Mouse (Mus musculus) activated CD4-positive, CD25-positive, alpha-beta regulatory T cell (primary cell): ENCODE measurements around the gene BC005561. TPM values are rescaled to one million over a fixed set of nuclear protein-coding genes. Genes with fewer than 3 reads are reported as not detected.

Experiments
- polyA plus RNA-seq, 2 experiments: library from polyadenylated mRNA; unstranded; fragments of 100-300 nt; shearing (Covaris generic); gene quantifications; one replicate each; pipeline ENCODE4 v1.2.1; 2017

BC005561 gene
- 10 to 100 TPM in 1 of 2 experiments, 1 to 10 TPM in 1; 8.0 to 10.9 TPM for polyA plus RNA-seq

DNA sequence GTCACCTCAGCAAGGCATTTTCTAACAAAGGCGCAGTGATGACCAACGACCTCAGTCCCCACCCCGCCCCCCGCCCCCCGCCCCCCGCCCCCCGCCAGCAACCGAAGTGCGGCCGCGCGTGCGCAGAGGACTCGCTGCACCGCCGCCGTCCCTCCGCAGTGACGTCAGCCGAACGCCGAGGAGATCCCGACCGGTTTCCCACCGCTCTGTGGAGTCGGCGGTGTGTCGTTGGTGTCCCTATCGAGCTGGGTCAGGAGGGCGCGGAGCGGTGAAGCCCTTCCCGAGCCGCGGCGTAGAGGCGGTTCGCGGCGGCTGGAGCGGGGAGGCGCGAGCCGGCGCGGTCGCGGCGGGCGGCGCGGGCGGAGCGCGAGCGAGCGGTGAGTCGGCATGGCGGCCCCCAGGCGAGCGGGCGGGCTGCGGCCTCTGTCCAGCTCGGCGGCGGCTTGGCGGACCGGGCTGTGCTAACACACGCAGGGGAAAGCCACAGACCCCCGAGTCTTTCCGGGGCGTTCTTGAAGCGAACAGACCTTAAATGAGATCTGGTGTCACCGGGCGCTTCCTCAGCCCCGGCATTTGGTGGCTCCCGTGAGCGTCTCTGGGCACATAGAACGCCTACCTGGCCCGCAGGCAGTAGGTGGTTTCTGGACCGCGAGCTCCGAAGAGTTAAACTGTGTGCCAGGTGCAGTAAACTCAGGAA, at the start of gene BC005561:
Gene BC005561 (plus strand): TSS at position 158 of the 697 bp plus-strand sequence.

DNA sequence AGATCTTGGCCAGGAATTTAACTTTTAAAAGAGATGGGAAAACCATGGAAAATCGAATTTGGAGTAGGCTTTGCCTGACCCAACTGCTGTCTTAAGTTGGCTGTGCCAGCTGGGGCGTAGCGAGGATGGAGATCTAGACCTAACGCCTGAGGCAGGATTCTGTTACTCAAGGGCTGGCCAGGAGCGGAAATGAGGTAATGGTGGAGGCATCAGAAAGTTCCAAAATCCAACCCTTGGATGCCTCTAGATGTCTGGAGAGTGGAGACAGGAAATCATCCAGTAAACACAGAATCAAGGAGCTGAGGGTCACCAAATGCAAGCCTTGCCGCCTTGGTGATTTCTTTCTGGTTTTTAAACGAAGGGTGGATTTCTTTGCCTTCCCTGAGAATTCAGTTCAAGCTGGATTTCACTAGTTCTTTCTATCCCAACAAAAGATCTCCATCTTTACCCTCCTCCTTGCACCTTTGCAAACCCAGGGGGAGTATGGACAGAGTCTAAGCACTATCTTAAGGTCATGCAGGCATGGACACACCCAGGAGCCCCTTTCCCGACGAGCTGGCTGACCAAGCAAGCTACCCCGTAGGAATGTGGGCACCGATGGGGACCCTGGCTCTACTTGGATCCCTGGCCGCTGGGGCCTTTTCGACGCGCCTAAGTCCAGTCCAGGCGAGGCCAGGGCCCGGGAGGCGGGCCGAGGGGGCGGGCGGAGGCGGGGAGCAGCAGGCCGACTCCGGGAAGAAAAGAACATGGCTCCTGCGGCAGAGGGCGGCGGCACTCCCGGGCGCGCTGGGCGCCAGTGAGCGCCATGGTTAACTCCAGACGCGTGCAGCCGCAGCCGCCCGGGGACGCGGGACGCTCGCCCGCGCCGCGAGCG, 49.1 kb upstream of the BC005561 start, which contains the start of gene Pkd2:
Gene Pkd2 (plus strand): TSS at position 619 of the 874 bp plus-strand sequence.

Other genes with a start within 250 kb of the BC005561 start
- under 1 TPM in 1 of 2 experiments, not detected in 1; 0.11 TPM for gene Ibsp, start 209.2 kb upstream of the BC005561 start, polyA plus RNA-seq
- gene Mepe, start 183.0 kb upstream of the BC005561 start, polyA plus RNA-seq, result not detected
- gene Spp1, start 73.2 kb upstream of the BC005561 start, polyA plus RNA-seq, result 1 to 10 TPM in 1 of 2 experiments, not detected in 1; 6.0 TPM
- under 1 TPM in 1 of 2 experiments, not detected in 1; 0.63 TPM for gene Pkd2, start 48.9 kb upstream of the BC005561 start, polyA plus RNA-seq